Mouse (Mus musculus): ENCODE measurements at regions not wholly inside any gene's neighbourhood (a gene's known extent, or its start where the extent isn't known, plus 50 kb on each side); places are given as distances from the start of the nearest gene placed in this dataset.

GRCm38 (mm10) chr8:35877581-35877980, 112.0 kb downstream of the Gm19410 start:
- TF ChIP-seq POLR2A (IDR thresholded peaks at IDR 0.05; ENCODE audit: extremely low read depth, insufficient read depth, low read length): no peak
- no peak for TF ChIP-seq CTCF (IDR thresholded peaks at IDR 0.05; ENCODE audit: low read depth, low read length)
